ENCODE assay signal across 8 mouse cellular contexts in the genomic region with DNA sequence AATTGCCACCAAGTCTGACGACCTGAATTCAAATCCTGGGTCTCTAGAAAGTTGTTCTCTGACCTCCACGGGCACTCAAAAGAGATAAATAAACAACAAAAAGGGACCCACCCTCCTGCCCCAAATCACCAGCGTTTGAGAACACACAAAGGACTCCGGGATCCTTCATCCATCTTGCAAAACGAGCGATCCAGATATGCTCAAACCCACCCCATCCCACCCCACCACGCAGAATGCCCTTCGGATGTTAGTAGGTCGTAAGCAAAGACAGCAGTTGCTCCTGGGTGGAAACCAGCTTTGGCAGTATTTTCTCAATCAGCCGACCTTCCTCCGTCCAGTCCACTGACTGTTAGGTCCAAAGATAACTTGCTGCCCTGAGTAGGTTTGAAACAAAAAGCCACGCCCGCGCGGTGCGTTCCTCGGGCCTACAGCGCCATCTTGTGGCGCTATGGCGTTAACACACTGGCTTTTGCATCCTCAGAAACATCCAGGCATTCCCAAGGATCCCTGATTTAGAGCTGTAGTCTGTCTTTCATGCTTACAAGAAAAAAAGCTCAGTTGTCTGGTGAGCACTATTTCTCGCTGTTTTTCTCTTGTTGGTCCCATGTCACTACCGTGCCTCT. TPM values are rescaled to one million over a fixed set of nuclear protein-coding genes. Genes with fewer than 3 reads are reported as not detected.
DNase-seq lines count a peak whose midpoint lies in the region; ATAC-seq lines count a peak whose summit lies in the region.

No protein-coding gene starts in this region.

- H3K27me3 ChIP-seq in limb, embryonic 10.5 days (ENCODE audit: low read depth, poor library complexity, severe bottlenecking), result no peaks in the 10 kb centered on the region
- H3K27me3 ChIP-seq in midbrain, embryonic 13.5 days, result no peaks in the 10 kb centered on the region; the same call in 1 of the 2 replicates
- H3K27me3 ChIP-seq in stomach, embryonic 16.5 days (ENCODE audit: control insufficient read depth, insufficient read depth, low read length), result no peaks in the 10 kb centered on the region; the same call in 1 of the 2 replicates

- peak overlapping the region; percentile 53 for H3K4me2 ChIP-seq in midbrain, embryonic 13.5 days (replicated peaks)
- peak overlapping the region; percentile 64 for H3K4me2 ChIP-seq in stomach, embryonic 16.5 days (ENCODE audit: low read depth, low read length)

- H3K9ac ChIP-seq in midbrain, embryonic 13.5 days (replicated peaks), result peak overlapping the region; percentile 42
- peak overlapping the region; percentile 49; the same call in 1 of the 2 replicates for H3K9ac ChIP-seq in stomach, embryonic 16.5 days (ENCODE audit: low read length)

- H3K4me1 ChIP-seq in limb, embryonic 10.5 days, result peaks cover 3% of the 10 kb centered on the region; the same call in 1 of the 2 replicates
- peaks cover 2% of the 10 kb centered on the region; the same call in 1 of the 2 replicates for H3K4me1 ChIP-seq in midbrain, embryonic 13.5 days (replicated peaks)
- H3K4me1 ChIP-seq in stomach, embryonic 16.5 days (ENCODE audit: control insufficient read depth, insufficient read depth, low read length), result no peaks in the 10 kb centered on the region

- no peaks in the 10 kb centered on the region for H3K9me3 ChIP-seq in limb, embryonic 10.5 days (replicated peaks)
- no peaks in the 10 kb centered on the region for H3K9me3 ChIP-seq in midbrain, embryonic 13.5 days
- no peaks in the 10 kb centered on the region for H3K9me3 ChIP-seq in stomach, embryonic 16.5 days (replicated peaks; ENCODE audit: control insufficient read depth, low read length)

- no peaks in the 10 kb centered on the region for H3K36me3 ChIP-seq in limb, embryonic 10.5 days
- H3K36me3 ChIP-seq in midbrain, embryonic 13.5 days, result no peaks in the 10 kb centered on the region
- no peaks in the 10 kb centered on the region for H3K36me3 ChIP-seq in stomach, embryonic 16.5 days (ENCODE audit: control insufficient read depth, insufficient read depth, low read length)

- ATAC-seq in midbrain, embryonic 13.5 days, result peak; percentile 83
- ATAC-seq in stomach, embryonic 16.5 days (ENCODE audit: insufficient read depth, low FRiP score), result no peak

- peak overlapping the region; percentile 79 for H3K27ac ChIP-seq in limb, embryonic 10.5 days
- H3K27ac ChIP-seq in midbrain, embryonic 13.5 days, result no peak overlapping the region
- H3K27ac ChIP-seq in stomach, embryonic 16.5 days (ENCODE audit: low read length), result no peak overlapping the region

- peak overlapping the region; percentile 44 for H3K4me3 ChIP-seq in limb, embryonic 10.5 days
- H3K4me3 ChIP-seq in midbrain, embryonic 13.5 days (replicated peaks), result peak overlapping the region; percentile 33
- H3K4me3 ChIP-seq in stomach, embryonic 16.5 days (replicated peaks; ENCODE audit: low read length), result peak overlapping the region; percentile 38

- DNase-seq in urinary bladder, adult 2 months (ENCODE audit: low spot score), result peak; percentile 47
- no peak for DNase-seq in urinary bladder, postnatal 10 days (ENCODE audit: low spot score)
- peak; percentile 82 for DNase-seq in embryo, embryonic 9.5 days (ENCODE audit: extremely low spot score)
- DNase-seq in heart, adult 18-20 months, result peak; percentile 31 to 77
- peak; percentile 77 for DNase-seq in kidney, adult 18-20 months
- peak; percentile 89 for DNase-seq in limb, embryonic 10.5 days (ENCODE audit: low spot score)

- WGBS in limb, embryonic 10.5 days, result 16% methylated on average over 22 of the region's 22 CpGs
- WGBS in midbrain, embryonic 13.5 days, result 12% methylated on average over 22 of the region's 22 CpGs
- 10% methylated on average over 22 of the region's 22 CpGs for WGBS in stomach, embryonic 16.5 days

RNA-seq across cellular contexts. Expression of a gene that starts 25.6 kb away (rescaled TPM):
- polyA plus RNA-seq in urinary bladder, adult 2 months (2012; rRNA removed), result 0.06 TPM in 1 of 2 replicates, not detected in the other
- total RNA-seq in heart, adult 18-20 months (2021), result under 1 TPM in 1 of 2 experiments, not detected in 1; 0.15 TPM
- polyA plus RNA-seq in limb, embryonic 10.5 days (2016; fragmentation: Nextera tagmentation; extraction: Ambion mirVana), result 0.10 and 0.26 TPM in 2 replicates
- polyA plus RNA-seq in midbrain, embryonic 13.5 days (2015; fragmentation: Nextera tagmentation; extraction: Ambion mirVana), result 0.48 and 1.5 TPM in 2 replicates
- polyA plus RNA-seq in stomach, embryonic 16.5 days (2015; fragmentation: Nextera tagmentation; extraction: Ambion mirVana), result 0.19 and 0.27 TPM in 2 replicates

RNA-seq across cellular contexts. Expression of a gene that starts 36.5 kb away (rescaled TPM):
- polyA plus RNA-seq in urinary bladder, adult 2 months (2012; rRNA removed), result 0.31 and 0.96 TPM in 2 replicates
- total RNA-seq in heart, adult 18-20 months (2021), result under 1 TPM; 0.17 to 0.44 TPM
- polyA plus RNA-seq in limb, embryonic 10.5 days (2016; fragmentation: Nextera tagmentation; extraction: Ambion mirVana), result 2.6 and 5.6 TPM in 2 replicates
- 0.19 TPM in 1 of 2 replicates, not detected in the other for polyA plus RNA-seq in midbrain, embryonic 13.5 days (2015; fragmentation: Nextera tagmentation; extraction: Ambion mirVana)
- polyA plus RNA-seq in stomach, embryonic 16.5 days (2015; fragmentation: Nextera tagmentation; extraction: Ambion mirVana), result 0.71 and 1.0 TPM in 2 replicates
